Comparison of ENCODE assay signal across 8 mouse cellular contexts in genomic region chr12:85366271-85366670, GRCm38 (mm10). TPM values are rescaled to one million over a fixed set of nuclear protein-coding genes. Genes with fewer than 3 reads are reported as not detected.
DNase-seq lines count a peak whose midpoint lies in the region; ATAC-seq and TF ChIP-seq lines count a peak whose summit lies in the region.

No protein-coding gene starts in this region.

- 47% methylated on average over 3 of the region's 3 CpGs for WGBS in forebrain, postnatal 0 days
- 95% methylated on average over 3 of the region's 3 CpGs for WGBS in forebrain, embryonic 11.5 days
- WGBS in lung, postnatal 0 days: 71% methylated on average over 3 of the region's 3 CpGs
- WGBS in hindbrain, embryonic 16.5 days: 63% methylated on average over 3 of the region's 3 CpGs
- WGBS in neural tube, embryonic 15.5 days: 54% methylated on average over 3 of the region's 3 CpGs

- no peaks in the 10 kb centered on the region for H3K9me3 ChIP-seq in forebrain, postnatal 0 days (ENCODE audit: low read length)
- H3K9me3 ChIP-seq in forebrain, embryonic 11.5 days (ENCODE audit: control insufficient read depth, low read length): no peaks in the 10 kb centered on the region
- H3K9me3 ChIP-seq in lung, postnatal 0 days (ENCODE audit: low read length): no peaks in the 10 kb centered on the region
- no peaks in the 10 kb centered on the region for H3K9me3 ChIP-seq in hindbrain, embryonic 16.5 days (ENCODE audit: control insufficient read depth, low read length)
- H3K9me3 ChIP-seq in neural tube, embryonic 15.5 days (replicated peaks): no peaks in the 10 kb centered on the region

- no peak for TF ChIP-seq CTCF in forebrain, postnatal 0 days (IDR thresholded peaks at IDR 0.05; ENCODE audit: low read depth)
- no peak for TF ChIP-seq CTCF in lung, postnatal 0 days (IDR thresholded peaks at IDR 0.05)

- no peak overlapping the region for H3K9ac ChIP-seq in forebrain, postnatal 0 days
- H3K9ac ChIP-seq in forebrain, embryonic 11.5 days (ENCODE audit: low read length): no peak overlapping the region
- no peak overlapping the region for H3K9ac ChIP-seq in lung, postnatal 0 days (replicated peaks; ENCODE audit: low read depth)
- H3K9ac ChIP-seq in hindbrain, embryonic 16.5 days (ENCODE audit: low read depth, low read length): no peak overlapping the region
- no peak overlapping the region for H3K9ac ChIP-seq in neural tube, embryonic 15.5 days (replicated peaks)

- H3K27ac ChIP-seq in forebrain, postnatal 0 days (ENCODE audit: low read depth, low read length): 0 out of 2 replicates have a peak overlapping the region, but pooled peaks have one; percentile 35
- H3K27ac ChIP-seq in forebrain, embryonic 11.5 days (ENCODE audit: low read depth, low read length): no peak overlapping the region
- no peak overlapping the region for H3K27ac ChIP-seq in lung, postnatal 0 days (ENCODE audit: low read length)
- H3K27ac ChIP-seq in hindbrain, embryonic 16.5 days (ENCODE audit: low read depth, low read length): peak overlapping the region; percentile 20; the same call in 1 of the 2 replicates
- peak overlapping the region; percentile 60 for H3K27ac ChIP-seq in neural tube, embryonic 15.5 days (replicated peaks)

- peak; percentile 89 for ATAC-seq in forebrain, postnatal 0 days
- ATAC-seq in forebrain, embryonic 11.5 days (replicated peaks; ENCODE audit: low FRiP score): no peak
- peak; percentile 38 for ATAC-seq in lung, postnatal 0 days
- ATAC-seq in hindbrain, embryonic 16.5 days: peak; percentile 84
- ATAC-seq in neural tube, embryonic 15.5 days (ENCODE audit: low FRiP score): peak; percentile 71; the same call in 1 of the 2 replicates

- TF ChIP-seq EP300 in lung, postnatal 0 days (IDR thresholded peaks at IDR 0.05): no peak

- no peaks in the 10 kb centered on the region for H3K36me3 ChIP-seq in forebrain, postnatal 0 days (ENCODE audit: insufficient read depth)
- H3K36me3 ChIP-seq in forebrain, embryonic 11.5 days (ENCODE audit: control insufficient read depth, insufficient read depth, low read length): no peaks in the 10 kb centered on the region
- H3K36me3 ChIP-seq in lung, postnatal 0 days (ENCODE audit: insufficient read depth, low read length): no peaks in the 10 kb centered on the region
- no peaks in the 10 kb centered on the region for H3K36me3 ChIP-seq in hindbrain, embryonic 16.5 days (ENCODE audit: control insufficient read depth, insufficient read depth, low read length)
- H3K36me3 ChIP-seq in neural tube, embryonic 15.5 days: no peaks in the 10 kb centered on the region

- H3K4me3 ChIP-seq in forebrain, postnatal 0 days (ENCODE audit: low read depth, low read length): no peak overlapping the region
- no peak overlapping the region for H3K4me3 ChIP-seq in forebrain, embryonic 11.5 days (ENCODE audit: low read depth, low read length)
- H3K4me3 ChIP-seq in lung, postnatal 0 days (ENCODE audit: low read depth, low read length): no peak overlapping the region
- no peak overlapping the region for H3K4me3 ChIP-seq in hindbrain, embryonic 16.5 days (ENCODE audit: low read length)
- H3K4me3 ChIP-seq in neural tube, embryonic 15.5 days (replicated peaks): no peak overlapping the region

- no peaks in the 10 kb centered on the region for H3K4me1 ChIP-seq in forebrain, postnatal 0 days (ENCODE audit: insufficient read depth)
- no peaks in the 10 kb centered on the region for H3K4me1 ChIP-seq in forebrain, embryonic 11.5 days (replicated peaks; ENCODE audit: control insufficient read depth, insufficient read depth, low read length)
- H3K4me1 ChIP-seq in lung, postnatal 0 days (ENCODE audit: insufficient read depth, low read depth, low read length): peaks cover 7% of the 10 kb centered on the region; the same call in 1 of the 2 replicates
- H3K4me1 ChIP-seq in hindbrain, embryonic 16.5 days (ENCODE audit: control insufficient read depth, insufficient read depth, low read depth, low read length): no peaks in the 10 kb centered on the region; the same call in 1 of the 2 replicates
- H3K4me1 ChIP-seq in neural tube, embryonic 15.5 days: peaks cover 25% of the 10 kb centered on the region

- peak; percentile 46 for DNase-seq in forebrain, postnatal 0 days
- no peak for DNase-seq in forebrain, embryonic 11.5 days (ENCODE audit: low spot score)
- no peak for DNase-seq in lung, postnatal 0 days (ENCODE audit: low spot score)
- DNase-seq in lung, adult 18-20 months: no peak
- no peak for DNase-seq in MN1 (ENCODE audit: low spot score)
- DNase-seq in gastrocnemius, postnatal 25 days: no peak

- H3K4me2 ChIP-seq in forebrain, postnatal 0 days (ENCODE audit: low read depth): no peak overlapping the region
- H3K4me2 ChIP-seq in forebrain, embryonic 11.5 days (ENCODE audit: low read depth, low read length, severe bottlenecking): no peak overlapping the region
- no peak overlapping the region for H3K4me2 ChIP-seq in lung, postnatal 0 days (replicated peaks; ENCODE audit: low read depth, low read length)
- no peak overlapping the region for H3K4me2 ChIP-seq in hindbrain, embryonic 16.5 days (ENCODE audit: low read length)
- no peak overlapping the region for H3K4me2 ChIP-seq in neural tube, embryonic 15.5 days

- H3K27me3 ChIP-seq in forebrain, postnatal 0 days (ENCODE audit: insufficient read depth, low read length): no peaks in the 10 kb centered on the region
- no peaks in the 10 kb centered on the region for H3K27me3 ChIP-seq in forebrain, embryonic 11.5 days (ENCODE audit: control insufficient read depth, insufficient read depth, low read length)
- no peaks in the 10 kb centered on the region for H3K27me3 ChIP-seq in lung, postnatal 0 days (replicated peaks; ENCODE audit: insufficient read depth, low read length)
- no peaks in the 10 kb centered on the region for H3K27me3 ChIP-seq in hindbrain, embryonic 16.5 days (replicated peaks; ENCODE audit: control insufficient read depth, insufficient read depth, low read length)
- no peaks in the 10 kb centered on the region for H3K27me3 ChIP-seq in neural tube, embryonic 15.5 days (replicated peaks)

RNA-seq across cellular contexts. Expression of gene Tmed10, which starts 8.4 kb away (rescaled TPM):
- total RNA-seq in forebrain, postnatal 0 days (2014; rRNA removed): 45.0 and 59.2 TPM in 2 replicates
- polyA plus RNA-seq in forebrain, postnatal 0 days (2015; fragmentation: Nextera tagmentation; extraction: Ambion mirVana): 147 and 167 TPM in 2 replicates
- 229 and 244 TPM in 2 replicates for polyA plus RNA-seq in forebrain, embryonic 11.5 days (2014; fragmentation: Nextera tagmentation; extraction: Ambion mirVana)
- 329 and 354 TPM in 2 replicates for polyA plus RNA-seq in lung, postnatal 0 days (2015; fragmentation: Nextera tagmentation; extraction: Ambion mirVana)
- 208 and 213 TPM in 2 replicates for polyA plus RNA-seq in hindbrain, embryonic 16.5 days (2015; fragmentation: Nextera tagmentation; extraction: Ambion mirVana)
- polyA plus RNA-seq in neural tube, embryonic 15.5 days (2015; fragmentation: Nextera tagmentation; extraction: Ambion mirVana): 212 and 223 TPM in 2 replicates
- total RNA-seq in gastrocnemius, postnatal 25 days (2021): 100 to 1,000 TPM in 1 of 2 experiments, 10 to 100 TPM in 1; 97.1 to 117 TPM

RNA-seq across cellular contexts. Expression of gene Nek9, which starts 27.1 kb away (rescaled TPM):
- total RNA-seq in forebrain, postnatal 0 days (2014; rRNA removed): 19.0 and 23.2 TPM in 2 replicates
- polyA plus RNA-seq in forebrain, postnatal 0 days (2015; fragmentation: Nextera tagmentation; extraction: Ambion mirVana): 6.6 and 8.5 TPM in 2 replicates
- 13.8 and 14.0 TPM in 2 replicates for polyA plus RNA-seq in forebrain, embryonic 11.5 days (2014; fragmentation: Nextera tagmentation; extraction: Ambion mirVana)
- polyA plus RNA-seq in lung, postnatal 0 days (2015; fragmentation: Nextera tagmentation; extraction: Ambion mirVana): 11.1 and 11.5 TPM in 2 replicates
- polyA plus RNA-seq in hindbrain, embryonic 16.5 days (2015; fragmentation: Nextera tagmentation; extraction: Ambion mirVana): 9.9 and 13.7 TPM in 2 replicates
- 9.5 and 12.2 TPM in 2 replicates for polyA plus RNA-seq in neural tube, embryonic 15.5 days (2015; fragmentation: Nextera tagmentation; extraction: Ambion mirVana)
- total RNA-seq in gastrocnemius, postnatal 25 days (2021): 10 to 100 TPM; 76.8 to 83.5 TPM

Comparison
In these comparisons a context has a peak if more than half of its experiments do, and no peak if none do; other contexts are left out.
1. H3K27ac ChIP-seq: peak in forebrain, postnatal 0 days (single experiment), hindbrain, embryonic 16.5 days (single experiment) and neural tube, embryonic 15.5 days (single experiment); none in forebrain, embryonic 11.5 days (single experiment) and lung, postnatal 0 days (single experiment).